Mouse (Mus musculus): Measurements from ENCODE around the gene B4galnt2.
A peak's percentile ranks its signal among the peaks of the same experiment; 100 is the strongest.
"Not testable (repeated sequence)": the region's sequence is repeated elsewhere in the genome, so short reads cannot be mapped to it uniquely, and the experiment has no call there.

B4galnt2 gene

DNA sequence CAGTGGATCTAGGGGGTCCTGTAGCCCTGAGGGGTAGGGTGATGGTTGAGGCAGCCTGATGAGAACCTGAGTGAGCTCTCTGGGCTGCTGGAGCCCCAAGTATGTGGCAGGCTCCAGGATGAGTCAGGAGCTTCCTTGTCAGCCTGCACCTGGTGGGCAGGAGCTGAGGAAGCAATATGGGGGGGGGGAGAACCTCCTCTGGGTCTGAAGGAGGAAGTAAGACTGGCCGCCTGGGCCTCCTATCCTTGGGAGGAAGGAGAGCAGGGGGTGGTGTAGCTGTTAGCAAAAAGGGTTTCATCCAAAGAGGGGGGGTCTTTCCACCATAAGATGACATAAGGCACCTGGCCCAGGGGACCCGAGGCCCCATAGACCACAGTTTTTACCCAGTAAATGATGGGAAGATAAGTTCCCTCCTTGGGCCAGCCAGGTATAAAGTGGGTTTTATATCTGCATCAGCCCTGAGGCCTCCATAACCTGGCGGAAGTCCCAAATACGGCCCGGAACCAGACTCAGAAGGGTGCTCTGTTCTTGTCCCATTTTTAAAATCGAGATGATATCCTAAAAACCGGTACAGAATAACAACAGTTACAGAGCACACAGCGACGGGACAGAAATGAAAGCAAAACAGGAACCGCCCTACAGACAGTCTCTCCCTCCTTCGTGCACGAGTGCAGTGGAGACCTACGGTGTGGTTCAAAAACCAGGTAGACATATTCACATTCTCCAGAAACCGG, 18.1 kb downstream of the B4galnt2 start:
- no peak for DNase-seq (ENCODE audit: low spot score)

DNA sequence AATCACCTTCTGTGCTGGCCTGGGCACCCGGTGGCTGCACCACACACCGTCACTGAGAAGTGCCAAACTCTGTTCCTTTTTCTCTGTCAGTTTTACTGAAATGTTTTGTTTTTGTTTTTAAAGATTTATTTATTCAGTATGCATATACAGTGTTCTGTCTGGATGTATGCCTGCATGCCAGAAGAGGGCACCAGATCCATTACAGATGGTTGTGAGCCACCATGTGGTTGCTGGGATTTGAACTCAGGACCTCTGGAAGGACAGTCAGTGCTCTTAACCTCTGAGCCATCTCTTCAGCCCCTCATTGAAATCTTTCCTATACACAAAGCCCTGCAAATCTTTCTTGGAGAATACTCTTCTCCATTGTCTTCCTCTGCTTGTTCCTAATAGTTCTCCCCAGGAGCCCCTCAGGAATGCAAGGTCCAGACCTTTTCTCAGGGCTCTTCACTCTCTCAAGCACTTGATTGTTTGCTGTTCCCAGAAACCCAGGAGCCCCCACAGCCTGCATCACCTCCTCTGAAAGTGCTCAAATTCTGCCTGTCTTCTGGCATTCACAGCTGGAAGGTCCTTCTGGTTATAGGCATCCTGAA, 24.1 kb downstream of the B4galnt2 start:
- no peak for DNase-seq (ENCODE audit: low spot score)

DNA sequence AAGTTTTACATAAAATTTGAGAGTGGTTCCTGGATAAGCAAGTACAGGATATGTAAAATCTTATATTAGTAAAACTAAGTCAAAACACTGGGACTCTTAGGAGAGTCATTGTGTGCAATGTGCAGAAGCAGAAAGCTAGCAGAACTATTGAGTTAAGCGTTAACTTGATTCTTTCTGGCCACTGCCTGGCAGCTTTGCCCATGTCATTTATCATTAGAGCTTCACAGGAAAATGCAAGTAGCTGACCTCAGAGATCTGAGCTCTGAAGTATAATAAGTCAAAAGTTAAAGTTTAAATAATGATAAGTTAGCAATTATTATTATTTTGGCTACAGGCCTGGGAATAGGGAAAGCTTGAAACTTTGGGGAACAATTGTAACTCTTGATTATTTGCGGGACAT, 34.8 kb downstream of the B4galnt2 start:
- not testable (repeated sequence) for DNase-seq (ENCODE audit: low spot score)

DNA sequence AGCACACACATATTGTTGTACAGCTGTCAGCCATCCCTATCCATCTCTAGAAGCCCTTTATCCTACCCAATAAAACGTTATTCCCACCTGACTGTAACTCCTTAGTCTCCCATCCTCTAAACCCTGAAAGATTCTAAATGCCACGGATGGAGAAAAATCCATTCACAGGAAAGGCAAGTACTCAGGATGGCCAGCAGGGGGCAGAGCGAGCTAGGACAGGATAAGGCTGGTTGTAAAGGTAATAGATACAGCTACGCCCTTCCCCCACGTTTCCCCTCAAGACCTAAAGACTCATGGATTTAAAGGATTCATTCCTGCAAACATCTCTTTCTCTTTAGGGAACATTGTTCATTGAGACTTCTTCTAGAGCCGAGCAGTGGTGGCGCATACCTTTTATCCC, 38.4 kb downstream of the B4galnt2 start:
- DNase-seq (ENCODE audit: low spot score): no peak

DNA sequence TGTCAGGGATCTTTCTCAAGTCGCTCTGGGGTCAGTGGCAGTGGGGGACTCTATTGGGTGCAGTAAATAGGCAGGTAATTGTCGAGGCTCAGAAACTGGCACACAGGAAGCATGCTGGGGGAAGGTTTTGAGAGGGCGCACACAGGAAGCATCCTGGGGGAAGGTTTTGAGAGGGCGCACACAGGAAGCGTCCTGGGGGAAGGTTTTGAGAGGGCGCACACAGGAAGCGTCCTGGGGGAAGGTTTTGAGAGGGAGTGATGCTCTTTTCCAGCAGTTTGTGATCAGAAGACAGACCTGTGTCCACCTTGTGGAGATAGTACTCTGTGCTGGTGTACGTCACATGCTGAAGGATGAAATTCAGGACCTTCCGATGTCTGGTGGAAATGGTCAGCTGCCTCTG, 38.9 kb downstream of the B4galnt2 start:
- no peak for DNase-seq (ENCODE audit: low spot score)

DNA sequence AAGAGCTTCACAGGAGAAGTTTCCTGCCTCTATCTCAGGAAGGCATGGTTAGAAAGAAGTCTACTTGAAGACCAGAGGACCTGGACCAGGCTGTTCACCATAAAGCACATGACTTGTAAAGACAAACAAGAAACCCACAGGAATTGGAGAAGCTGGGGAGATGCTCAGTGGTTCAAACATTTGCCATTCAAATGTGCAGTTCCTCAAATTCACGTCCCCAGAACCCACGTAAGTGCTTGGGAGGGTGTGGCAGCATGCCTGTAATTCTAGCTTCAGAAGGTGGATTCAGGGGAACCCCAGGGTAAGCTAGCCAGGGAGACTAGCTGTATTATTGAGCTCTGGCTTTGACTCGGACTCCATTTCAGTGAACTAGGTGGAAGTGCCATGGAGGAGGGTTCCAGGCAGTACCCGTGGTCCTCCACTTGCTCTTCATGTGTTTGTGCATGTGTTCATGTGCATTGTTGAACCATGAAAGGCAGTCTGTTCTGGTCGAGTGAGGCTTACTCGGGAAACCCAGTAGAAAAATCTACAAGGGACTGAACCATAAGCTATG, 44.7 kb downstream of the B4galnt2 start:
- no peak for DNase-seq (ENCODE audit: low spot score)

DNA sequence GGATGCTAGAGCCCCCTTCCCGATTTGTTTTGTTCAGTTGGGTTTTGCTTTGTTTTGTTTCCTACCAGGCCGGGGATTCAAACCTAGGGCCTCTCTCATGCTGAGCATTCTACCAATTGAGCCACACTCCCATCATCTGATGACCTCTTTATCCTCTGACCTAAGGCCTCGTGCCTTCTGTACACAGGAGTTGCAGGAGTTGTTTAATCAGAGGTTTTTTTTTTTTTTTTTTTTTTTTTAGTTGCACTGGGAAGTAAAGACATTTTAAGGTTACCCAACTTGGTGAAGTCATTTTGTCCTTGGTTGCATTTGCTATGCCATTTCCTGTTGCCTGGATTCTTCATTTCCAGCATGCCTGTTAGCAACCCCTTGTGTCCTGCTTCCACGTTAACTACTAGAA, 45.2 kb downstream of the B4galnt2 start:
- DNase-seq (ENCODE audit: low spot score): no peak

DNA sequence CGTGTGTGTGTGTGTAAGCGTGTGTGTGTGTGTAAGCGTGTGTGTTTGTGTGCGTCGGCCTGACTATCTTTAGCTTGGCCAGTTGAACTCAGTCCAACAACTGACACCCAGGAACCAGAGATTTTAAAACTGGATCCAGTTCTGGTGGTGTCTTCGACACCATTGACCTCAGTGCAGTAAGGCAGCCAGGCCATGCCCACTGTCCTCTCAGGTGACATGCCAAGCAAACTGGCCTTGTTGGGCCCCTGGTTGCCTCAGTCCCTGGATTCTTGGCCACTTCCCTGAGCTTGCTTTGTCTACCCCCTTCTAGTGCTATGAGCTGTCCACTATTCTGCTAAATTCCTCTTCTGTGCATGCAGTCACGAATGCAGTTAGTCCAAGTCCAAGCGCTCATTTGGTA, 53.3 kb downstream of the B4galnt2 start:
- no peak for DNase-seq (ENCODE audit: low spot score)

DNA sequence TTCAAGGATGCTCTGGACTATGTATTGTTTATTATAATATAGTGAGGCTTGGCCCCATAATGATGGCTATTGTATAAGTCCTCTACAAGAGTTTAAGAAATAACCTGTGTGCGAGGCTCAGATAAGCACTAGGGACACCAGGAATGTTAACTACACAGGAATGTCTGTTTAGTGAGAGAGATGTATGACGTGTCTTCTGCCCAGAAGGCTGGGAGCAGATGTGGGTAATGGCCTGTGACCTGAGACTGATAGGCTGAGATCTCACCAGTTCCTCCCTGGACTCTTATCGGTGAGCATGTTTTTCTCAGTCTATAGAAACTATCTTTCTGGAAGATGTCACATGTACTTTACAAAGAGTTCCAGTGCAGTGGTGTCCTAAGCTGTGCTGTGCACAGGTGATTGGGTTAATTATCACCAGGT, 54.6 kb downstream of the B4galnt2 start:
- no peak for DNase-seq (ENCODE audit: low spot score)

DNA sequence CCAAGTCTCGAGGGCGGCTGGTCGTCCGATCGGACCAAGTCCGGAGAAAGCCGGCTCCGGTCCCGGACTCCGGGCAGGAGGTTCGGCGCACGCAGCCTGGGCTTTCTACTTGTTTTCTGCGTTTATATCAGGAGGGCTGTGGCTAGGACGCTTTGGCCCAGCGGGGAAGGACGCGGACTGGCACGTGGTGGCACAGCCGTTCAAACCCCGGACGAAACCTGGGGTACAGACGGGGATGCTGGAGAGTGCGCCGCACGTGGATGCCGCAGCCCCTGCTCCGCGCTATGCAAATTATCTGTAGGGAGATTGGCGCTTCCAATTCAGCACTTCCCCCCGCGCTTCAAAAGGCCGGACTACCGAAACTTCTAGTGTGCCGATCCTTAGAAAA, 55.2 kb downstream of the B4galnt2 start:
- no peak for DNase-seq (ENCODE audit: low spot score)

DNA sequence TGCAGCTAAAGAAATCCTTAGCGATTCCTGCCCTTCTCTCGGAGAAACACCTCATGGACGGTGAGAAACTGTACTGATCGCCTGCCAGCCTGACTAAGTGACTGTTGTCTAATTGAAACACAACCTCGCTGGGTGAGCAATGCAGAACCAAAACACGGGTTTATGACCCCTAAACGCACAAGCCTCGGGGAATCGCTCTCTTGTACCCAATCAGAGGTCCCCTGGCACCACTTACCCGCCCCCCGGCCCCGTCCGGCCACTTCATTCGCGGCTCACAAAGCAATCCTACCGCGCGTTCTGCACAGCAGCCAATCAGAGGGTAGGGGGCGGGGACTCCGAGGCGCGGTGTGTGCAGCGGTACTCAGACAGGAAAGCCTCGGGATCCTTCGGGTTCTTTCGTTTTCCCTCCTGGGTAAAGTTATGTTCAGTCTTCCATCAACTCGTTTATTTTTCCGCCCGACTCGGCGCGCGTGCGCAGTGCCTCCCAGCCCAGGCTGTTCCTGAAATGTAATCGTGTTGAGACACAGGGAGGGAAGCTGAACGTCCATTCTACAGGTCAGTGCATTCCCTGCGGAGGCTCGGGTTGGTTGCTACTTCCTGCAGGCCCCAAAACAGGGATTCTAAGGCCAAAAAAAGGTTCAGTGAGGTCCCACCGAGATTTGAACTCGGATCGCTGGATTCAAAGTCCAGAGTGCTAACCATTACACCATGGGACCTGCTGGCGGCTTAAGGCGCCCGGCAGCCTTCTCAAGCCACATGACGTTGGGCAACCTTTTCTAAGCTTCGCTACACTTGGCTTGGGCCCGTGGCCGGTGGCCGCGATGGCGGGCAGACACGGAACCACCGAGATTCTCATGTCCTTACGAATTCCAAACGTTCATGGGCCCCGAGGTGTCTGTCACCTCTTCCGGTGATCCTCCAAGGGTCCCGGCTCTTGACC, 55.9 kb downstream of the B4galnt2 start:
- DNase-seq (ENCODE audit: low spot score): peak; percentile 91

DNA sequence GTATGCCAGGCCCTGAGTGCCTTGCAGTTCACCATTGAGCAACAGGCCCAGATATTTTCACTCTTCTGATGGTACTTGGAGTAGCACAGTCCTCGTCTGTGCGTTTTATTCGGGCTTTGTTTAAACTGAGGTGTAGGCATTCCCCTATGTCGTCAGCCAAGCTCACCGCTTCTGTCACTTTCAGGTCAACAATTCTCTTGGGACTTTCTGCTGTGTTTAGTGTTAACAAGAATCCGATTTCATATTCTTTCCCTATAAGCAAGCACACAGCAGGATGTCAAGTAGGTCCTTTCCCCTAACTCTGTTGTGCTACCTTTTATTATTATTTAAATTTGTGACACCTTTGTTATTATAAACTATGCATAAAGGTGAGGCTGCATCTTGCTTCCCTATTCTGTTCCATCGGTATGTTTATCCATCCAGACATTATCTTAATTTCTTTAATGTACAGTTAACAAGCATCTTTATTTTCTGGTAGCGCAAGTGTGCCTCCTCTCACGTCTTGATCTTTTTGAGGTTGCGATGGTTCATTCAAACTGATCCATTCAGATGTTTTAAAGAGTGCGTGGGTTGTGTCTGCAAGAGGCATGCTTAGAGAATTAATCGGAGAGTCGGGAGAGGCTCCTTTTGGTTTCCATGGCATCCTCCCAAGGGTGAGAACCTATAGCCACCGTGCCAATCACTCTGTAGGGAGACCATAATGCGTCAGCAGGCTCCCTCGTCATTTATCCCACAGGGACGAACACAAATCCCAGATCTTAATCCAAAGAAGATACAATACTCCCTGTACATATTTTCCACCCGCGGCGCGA, 56.8 kb downstream of the B4galnt2 start:
- DNase-seq (ENCODE audit: low spot score): no peak

DNA sequence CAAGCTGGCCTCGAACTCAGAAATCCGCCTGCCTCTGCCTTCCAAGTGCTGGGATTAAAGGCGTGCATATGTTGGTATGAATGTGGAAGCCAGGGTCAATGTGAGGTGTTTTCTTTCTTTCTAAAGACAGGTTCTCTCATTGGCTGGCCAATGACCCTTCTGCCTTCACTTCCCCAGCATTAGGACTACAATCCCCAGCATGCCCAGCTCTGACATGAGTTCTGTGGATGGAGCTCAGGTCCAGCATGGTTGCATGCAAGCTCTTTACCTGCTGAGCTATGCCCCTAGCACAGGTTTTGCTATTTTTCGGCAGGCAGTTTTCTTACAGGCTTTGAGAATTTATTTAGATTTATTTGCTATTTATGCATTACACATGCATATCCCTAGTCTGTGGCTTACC, 57.4 kb downstream of the B4galnt2 start:
- DNase-seq (ENCODE audit: low spot score): no peak

DNA sequence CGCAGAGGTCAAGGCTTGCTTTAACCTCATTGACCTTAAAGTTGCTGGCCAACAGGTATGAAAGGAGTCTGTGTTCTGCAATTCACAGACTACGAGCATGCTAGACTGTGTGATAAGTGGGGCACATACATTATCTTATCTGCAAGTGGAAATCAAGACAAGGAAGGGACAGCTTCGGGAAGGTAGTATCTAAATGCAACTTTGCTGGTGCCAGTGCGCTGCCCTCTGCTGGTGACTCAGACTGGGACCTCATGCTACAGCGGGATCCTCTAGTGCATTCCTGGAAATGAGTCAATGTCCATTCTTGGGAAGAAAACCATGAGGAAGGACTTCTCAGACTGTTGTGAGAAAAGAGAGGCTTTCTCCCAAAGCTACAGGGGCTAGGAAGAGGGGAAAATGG, 61.0 kb downstream of the B4galnt2 start:
- DNase-seq (ENCODE audit: low spot score): no peak

DNA sequence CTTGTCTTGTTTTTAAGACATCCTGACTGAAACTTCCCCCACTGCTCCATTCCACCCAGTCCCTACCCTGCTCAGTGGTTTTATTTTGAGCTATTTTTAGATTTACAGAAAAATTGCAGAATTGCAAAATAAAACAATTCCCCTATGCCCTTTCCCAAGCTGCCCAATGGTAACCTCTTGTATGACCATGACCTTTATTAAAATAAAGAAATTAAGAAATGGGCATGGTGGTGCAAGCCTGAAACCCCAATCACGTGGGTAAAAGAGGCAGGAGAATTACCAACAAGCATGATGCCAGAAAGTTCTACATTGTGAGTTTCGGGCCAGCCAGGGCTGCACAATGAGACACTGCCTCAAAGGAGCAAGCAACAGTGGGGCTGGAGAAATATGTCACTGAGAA, 63.8 kb downstream of the B4galnt2 start:
- no peak for DNase-seq (ENCODE audit: low spot score)

DNA sequence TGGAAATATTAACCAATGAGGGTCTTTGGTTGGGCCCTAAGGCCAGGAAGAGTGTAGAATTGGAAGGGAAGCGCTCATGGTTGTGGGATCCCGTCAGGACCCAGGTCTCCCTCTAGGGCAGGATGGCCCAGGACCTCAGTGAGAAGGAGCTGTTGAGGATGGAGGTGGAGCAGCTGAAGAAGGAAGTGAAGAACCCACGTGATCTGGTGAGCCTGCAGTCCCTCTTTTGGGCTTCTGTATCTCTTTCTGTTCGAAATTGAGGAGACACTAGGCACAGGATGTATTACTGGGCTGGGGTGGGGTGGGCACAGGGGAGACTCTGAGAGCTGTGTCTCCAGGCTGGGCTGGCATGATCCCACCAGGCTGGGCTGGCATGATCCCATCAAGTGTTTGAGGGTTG, 69.8 kb downstream of the B4galnt2 start:
- DNase-seq (ENCODE audit: low spot score): no peak

DNA sequence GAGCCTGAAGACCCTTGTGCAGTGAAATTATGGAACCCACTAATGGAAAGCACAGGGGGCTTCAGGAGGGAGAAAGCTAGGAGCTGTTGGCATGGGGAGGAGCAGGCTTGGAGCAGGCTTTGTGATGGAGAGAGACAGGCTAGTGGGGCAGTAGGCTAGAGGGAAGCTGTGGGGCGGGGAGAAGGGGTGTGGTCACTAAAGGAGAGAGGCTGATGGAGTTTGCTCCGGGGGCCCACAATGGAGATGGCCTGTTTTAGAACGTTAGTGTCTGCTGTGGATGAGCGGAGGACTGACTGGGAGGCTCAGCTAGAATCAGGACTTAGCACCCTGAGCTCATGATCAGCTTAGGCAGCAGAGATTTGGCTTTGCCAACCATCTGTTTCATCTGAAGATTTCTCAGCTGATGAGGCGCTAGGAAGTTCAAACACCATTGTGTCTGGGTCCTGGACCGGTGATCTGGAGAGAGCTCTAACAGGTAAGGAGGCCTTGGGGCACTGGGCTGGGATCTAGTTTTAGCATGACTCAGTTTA, 71.2 kb downstream of the B4galnt2 start:
- no peak for DNase-seq (ENCODE audit: low spot score)

DNA sequence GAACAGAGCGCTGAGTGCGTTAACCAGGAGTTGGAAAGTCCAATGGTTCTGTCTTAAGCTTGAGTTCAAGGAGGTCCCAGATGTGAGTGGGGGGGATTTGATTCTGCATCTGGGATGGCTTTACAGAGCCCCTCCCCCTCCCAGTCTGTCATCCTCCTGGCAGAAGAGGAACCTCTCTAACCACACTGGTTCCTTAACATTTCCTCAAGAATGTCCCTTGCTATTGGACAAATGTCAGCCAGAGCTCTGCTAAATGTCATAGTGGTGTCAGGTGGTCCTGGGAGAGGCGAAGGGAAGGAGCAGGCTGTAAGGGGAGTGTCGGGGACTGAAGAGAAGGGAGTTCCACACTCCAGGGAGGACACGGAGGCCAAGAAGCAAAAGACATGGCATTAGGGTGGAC, 71.7 kb downstream of the B4galnt2 start:
- no peak for DNase-seq (ENCODE audit: low spot score)

DNA sequence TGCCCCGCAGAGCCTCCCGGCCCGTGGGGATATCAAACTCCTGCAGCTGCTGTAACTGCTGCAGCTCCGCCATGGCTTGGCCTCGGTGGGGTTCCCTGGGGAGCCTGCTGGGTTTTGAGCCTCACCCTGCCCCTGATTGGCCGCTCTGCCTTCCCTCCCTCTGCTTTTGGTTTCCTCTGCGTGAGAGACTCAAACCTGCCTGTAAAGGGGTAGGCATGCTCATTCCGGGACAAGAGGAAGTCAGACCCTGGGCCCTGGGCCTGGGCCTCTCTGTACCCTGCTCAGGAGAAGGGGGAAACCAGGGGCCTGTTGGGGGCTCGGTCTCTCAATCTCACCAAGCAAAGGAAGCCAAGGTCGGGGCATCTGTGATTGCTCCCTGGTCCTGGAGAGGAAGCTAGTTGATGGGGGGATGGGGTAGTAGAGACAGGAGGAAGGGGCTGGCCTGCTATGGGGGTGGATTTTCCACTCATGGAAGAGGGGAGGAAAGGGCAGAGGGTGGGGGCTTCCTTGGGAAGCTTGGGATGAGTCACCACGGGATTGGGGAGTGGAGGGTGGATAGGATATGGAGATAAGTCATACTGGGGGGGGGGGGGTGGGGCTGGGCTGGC, 72.5 kb downstream of the B4galnt2 start, which contains the start of gene Abi3:
Gene Abi3 (minus strand): TSS at position 403 of the 608 bp plus-strand sequence.
- no peak for DNase-seq (ENCODE audit: low spot score)

DNA sequence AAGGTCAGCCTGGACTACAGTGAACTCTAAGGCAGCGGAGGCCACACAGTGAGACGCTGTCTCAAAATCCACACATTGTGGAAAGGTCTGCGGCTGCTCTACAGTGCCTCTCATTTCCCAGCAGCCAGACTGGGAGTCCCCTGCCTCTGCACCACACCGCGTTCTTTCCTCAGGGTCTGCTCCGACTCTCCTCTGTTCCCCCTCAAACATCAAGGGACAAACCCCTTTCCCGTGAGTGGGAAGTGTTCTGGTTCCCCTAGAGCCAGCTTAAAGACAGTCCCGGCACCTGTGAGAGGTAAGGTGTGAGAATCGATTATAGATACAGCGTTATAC, 73.2 kb downstream of the B4galnt2 start:
- DNase-seq (ENCODE audit: low spot score): no peak
